Mouse (Mus musculus) right cerebral cortex, adult 18-20 months (tissue): Measurements from ENCODE around the gene Trhde.

Experiments
- DNase-seq: peaks from one replicate; pipeline ENCODE4 v3.0.0; 2022; ENCODE audit warnings: mixed read lengths

Gene Trhde

GRCm38 (mm10) chr10:114802161-114802651 is at the start of gene Trhde:
Gene Trhde (minus strand): TSS chr10:114802307.
- peak; percentile 63 for DNase-seq

- peak; percentile 7 for DNase-seq
Measured at GRCm38 (mm10) chr10:114841966-114842365, 39.9 kb upstream of the Trhde start.

GRCm38 (mm10) chr10:114841440-114841839 is 39.3 kb upstream of the Trhde start:
- peak; percentile 43 for DNase-seq

GRCm38 (mm10) chr10:114831313-114831712 is 29.2 kb upstream of the Trhde start:
- peak; percentile 13 for DNase-seq

- no peak for DNase-seq
Measured at GRCm38 (mm10) chr10:114808799-114809198, 6.7 kb upstream of the Trhde start.

GRCm38 (mm10) chr10:114805884-114806283 is 3.8 kb upstream of the Trhde start:
- no peak for DNase-seq

GRCm38 (mm10) chr10:114801457-114802160 is 498 bp downstream of the Trhde start:
- DNase-seq = peak; percentile 52

GRCm38 (mm10) chr10:114800331-114801304 is 1.5 kb downstream of the Trhde start:
- peak; percentile 14 for DNase-seq

GRCm38 (mm10) chr10:114799481-114799880 is 2.6 kb downstream of the Trhde start:
- DNase-seq = no peak

GRCm38 (mm10) chr10:114798788-114799187 is 3.3 kb downstream of the Trhde start:
- no peak for DNase-seq

- DNase-seq = no peak
Measured at GRCm38 (mm10) chr10:114798218-114798617, 3.9 kb downstream of the Trhde start.

GRCm38 (mm10) chr10:114797664-114798063 is 4.4 kb downstream of the Trhde start:
- DNase-seq = no peak

GRCm38 (mm10) chr10:114796872-114797271 is 5.2 kb downstream of the Trhde start:
- no peak for DNase-seq

- DNase-seq = no peak
Measured at GRCm38 (mm10) chr10:114794214-114794613, 7.9 kb downstream of the Trhde start.

GRCm38 (mm10) chr10:114765914-114766313 is 36.2 kb downstream of the Trhde start:
- DNase-seq = no peak

GRCm38 (mm10) chr10:114762125-114762524 is 40.0 kb downstream of the Trhde start:
- no peak for DNase-seq

GRCm38 (mm10) chr10:114759240-114759639 is 42.9 kb downstream of the Trhde start:
- no peak for DNase-seq

- DNase-seq = no peak
Measured at GRCm38 (mm10) chr10:114758614-114759013, 43.5 kb downstream of the Trhde start.

GRCm38 (mm10) chr10:114742755-114743705 is 59.1 kb downstream of the Trhde start:
- no peak for DNase-seq

- no peak for DNase-seq
Measured at GRCm38 (mm10) chr10:114739916-114740315, 62.2 kb downstream of the Trhde start.

- DNase-seq = peak; percentile 52
Measured at GRCm38 (mm10) chr10:114737581-114737980, 64.5 kb downstream of the Trhde start.

GRCm38 (mm10) chr10:114736377-114736776 is 65.7 kb downstream of the Trhde start:
- DNase-seq = no peak
